Mouse (Mus musculus): ENCODE results near the gene Gmpr2. TPM values are rescaled to one million over a fixed set of nuclear protein-coding genes. Genes with fewer than 3 reads are reported as not detected.

Gmpr2 gene
- total RNA-seq, 1 experiment from 2014 or later = 33.1 TPM

DNA sequence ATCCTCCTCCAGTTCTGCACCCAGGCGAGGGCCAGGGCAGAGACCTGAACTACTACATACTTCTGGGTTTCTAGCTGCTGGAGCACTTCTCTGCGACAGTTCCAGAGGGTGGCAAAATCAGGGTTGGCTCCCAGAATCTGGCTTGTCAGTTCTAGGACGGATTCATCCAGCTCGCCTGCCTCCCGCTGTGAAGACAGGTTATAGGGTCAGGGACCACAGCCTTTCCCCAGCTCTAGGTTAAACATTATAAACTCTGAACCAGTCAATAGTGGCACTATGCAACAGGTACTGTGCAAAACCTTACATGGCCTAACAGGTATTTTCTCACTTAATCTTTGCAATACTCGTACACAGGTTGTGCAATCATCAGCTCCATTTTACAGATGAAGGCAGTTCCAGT lies 49.3 kb downstream of the Gmpr2 start:
- no peak for ATAC-seq (replicated peaks; ENCODE audit: insufficient number of reproducible peaks, low FRiP score, low TSS enrichment, poor library complexity, severe bottlenecking)

DNA sequence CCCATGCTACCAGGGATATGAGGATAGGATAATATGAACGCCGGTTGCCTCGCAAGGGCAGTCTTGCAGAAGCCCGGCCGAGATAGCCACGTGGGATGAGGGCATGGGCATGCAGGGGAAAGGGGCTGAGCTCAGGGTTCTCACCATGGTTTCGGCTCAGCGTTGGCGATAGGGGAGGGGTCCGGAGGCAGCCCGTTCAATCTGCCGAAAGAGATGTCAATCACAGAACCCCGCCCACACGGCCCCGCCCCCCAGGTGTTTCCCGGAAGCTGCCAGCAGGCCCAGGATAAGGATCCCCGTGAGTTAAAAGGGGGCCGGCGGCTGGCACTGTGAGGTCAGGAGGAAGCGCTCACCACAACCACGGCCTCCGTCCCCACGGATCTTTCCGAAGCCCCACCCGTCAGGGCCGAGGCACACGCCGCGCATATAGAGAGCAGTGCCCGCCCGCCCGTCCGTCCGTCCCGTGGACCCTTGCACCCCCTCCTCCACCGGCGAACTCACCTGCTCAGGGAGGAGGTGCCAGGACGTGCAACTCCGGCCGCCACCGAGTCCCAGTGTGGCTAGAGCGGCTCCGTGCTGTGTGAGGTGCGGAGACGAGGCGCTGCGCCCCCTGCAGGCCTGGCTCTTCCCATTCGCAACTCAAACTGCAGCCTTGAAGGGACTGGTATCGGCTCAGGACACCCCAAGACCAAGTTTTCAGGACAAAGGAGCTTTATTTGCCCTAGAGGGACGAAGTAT lies 50.1 kb downstream of the Gmpr2 start, which contains the start of gene Rabggta:
Gene Rabggta, minus strand, starts transcription at position 564 of the 738 bp plus-strand sequence.
- peak; percentile 82 for ATAC-seq (replicated peaks; ENCODE audit: insufficient number of reproducible peaks, low FRiP score, low TSS enrichment, poor library complexity, severe bottlenecking)

DNA sequence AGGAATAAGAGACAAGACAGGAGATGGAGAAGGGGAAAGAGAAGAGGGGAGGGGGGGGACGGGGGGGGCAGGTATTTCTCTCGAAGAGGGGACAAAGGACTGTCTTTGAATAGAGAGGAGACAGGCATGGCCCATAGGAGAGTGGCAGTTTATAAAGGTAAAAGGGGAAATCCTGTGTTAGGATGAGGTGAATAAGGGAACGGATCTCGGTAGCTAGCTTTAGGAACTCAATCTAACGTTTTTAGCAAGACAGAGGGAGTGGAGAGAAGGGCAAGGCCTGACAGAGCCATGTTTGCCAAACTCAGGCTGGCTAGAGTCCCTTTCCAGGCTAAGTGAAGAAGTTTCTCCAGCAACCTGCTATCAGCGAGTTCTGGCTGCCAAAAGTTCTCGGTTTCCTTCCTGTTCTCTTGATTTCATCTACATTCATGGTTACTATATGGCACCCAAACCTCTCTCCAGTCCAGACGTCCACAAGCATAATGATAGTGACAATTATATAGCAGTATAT lies 50.8 kb downstream of the Gmpr2 start:
- no peak for ATAC-seq (replicated peaks; ENCODE audit: insufficient number of reproducible peaks, low FRiP score, low TSS enrichment, poor library complexity, severe bottlenecking)

DNA sequence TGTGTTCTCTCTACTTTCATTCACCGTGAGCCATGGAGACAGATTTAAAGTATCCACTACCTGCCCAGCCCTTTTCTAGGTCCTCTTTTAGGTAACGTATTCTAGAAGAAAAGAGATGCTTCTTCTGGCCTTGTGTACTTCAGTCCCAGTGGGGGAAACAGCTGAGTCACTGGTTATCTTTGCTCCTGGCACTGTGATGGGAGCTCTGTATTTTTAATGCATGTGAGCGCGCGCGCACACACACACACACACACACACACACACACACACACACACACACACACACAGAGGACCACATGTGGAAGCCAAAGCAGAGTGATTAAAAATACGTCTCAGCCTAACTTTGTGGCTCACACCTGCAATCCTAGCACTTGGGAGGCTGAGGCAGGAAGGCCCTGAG lies 51.7 kb downstream of the Gmpr2 start:
- ATAC-seq (replicated peaks; ENCODE audit: insufficient number of reproducible peaks, low FRiP score, low TSS enrichment, poor library complexity, severe bottlenecking) = no peak

DNA sequence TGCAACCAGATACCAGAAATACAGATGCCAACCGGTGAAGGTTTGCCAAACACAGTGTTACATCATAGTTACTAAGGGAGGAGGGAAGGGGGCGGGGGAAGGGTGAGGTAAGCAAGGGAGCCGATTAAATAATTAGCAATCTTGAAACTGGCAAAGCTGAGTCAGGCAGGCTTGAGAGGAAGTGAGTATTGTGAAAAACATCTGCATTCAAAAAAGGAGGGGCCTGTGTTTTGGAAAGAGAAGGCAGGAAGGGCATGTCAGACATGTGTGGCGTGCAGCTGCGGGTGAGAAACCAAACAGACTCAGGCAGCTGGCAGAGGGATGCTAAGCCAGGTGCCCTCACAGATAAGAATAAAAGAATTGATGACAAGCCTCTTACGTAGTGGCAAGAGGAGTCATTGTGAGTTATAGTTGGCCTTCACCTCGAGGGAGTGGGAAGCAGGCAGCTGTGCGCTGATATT lies 52.7 kb downstream of the Gmpr2 start:
- ATAC-seq (replicated peaks; ENCODE audit: insufficient number of reproducible peaks, low FRiP score, low TSS enrichment, poor library complexity, severe bottlenecking) = peak; percentile 82

DNA sequence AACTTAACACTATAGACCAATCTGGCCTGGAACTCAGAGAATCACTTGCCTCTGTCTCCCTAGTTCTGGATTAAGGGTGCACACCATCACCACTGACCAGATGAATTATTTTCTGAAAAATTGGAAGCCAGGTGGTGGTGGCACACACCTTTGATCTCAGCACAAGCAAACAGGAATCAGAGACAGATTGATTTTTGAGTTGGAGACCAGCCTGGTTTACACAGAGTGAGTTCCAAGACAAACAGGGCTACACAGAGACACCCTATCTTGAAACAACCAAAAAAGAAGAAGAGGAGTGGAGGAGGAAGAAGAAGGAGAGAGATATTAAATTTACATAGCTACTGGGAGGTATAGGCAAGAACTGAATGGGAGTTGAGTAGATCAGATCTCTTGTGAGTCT lies 54.5 kb downstream of the Gmpr2 start:
- no peak for ATAC-seq (replicated peaks; ENCODE audit: insufficient number of reproducible peaks, low FRiP score, low TSS enrichment, poor library complexity, severe bottlenecking)

DNA sequence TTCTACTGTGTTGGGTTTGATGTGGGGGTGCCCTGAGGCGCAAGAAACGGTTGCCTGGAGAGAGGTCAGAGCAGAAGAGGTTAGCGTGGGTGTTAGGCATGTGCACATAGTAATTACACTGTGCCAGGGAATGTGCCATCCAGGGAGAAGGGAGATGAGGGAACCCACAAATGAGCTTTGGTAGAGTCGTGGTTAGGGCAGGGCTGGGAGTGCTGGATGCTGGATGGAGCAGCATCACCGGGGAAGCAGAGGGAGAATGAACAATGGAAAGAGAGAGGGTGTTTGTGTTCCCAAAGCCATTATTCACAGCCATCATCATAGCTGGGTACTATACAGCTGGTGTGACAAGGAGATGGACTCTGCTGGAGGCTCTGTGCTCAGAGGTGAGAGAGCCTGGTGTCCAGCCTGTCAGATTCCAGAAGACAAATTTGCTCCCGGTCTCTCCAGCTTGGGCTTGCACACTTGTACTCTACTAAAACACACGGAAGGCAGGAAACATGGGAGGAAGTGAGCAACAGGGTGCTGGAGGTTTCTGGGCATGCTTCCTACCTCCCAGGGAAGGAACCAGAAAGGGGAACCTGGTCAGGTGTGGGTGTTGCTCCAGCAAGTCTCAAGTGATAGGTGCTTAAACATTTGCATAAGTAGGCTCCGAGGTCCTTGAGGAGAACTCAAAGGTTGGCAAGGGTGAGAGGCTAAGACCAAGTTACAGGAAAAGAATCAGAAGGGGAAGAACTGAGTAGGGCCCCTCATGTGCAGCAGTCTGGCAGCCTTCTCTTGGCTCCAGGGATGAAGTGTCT lies 56.3 kb downstream of the Gmpr2 start:
- ATAC-seq (replicated peaks; ENCODE audit: insufficient number of reproducible peaks, low FRiP score, low TSS enrichment, poor library complexity, severe bottlenecking) = no peak

Other genes starting within 250 kb of the Gmpr2 start
- 29.7 to 79.0 TPM (median 63.6 TPM) in 3 replicates for gene Dhrs4, start 193.2 kb upstream of the Gmpr2 start, total RNA-seq (2017)
- not detected in 3 replicates for gene Carmil3, start 181.3 kb upstream of the Gmpr2 start, total RNA-seq (2017)
- gene Cpne6, start 161.5 kb upstream of the Gmpr2 start, total RNA-seq (2017) = not detected in 3 replicates
- gene Nrl, start 147.0 kb upstream of the Gmpr2 start, total RNA-seq (2017) = not detected in 3 replicates
- 17.3 to 21.1 TPM (median 18.2 TPM) in 3 replicates for gene Pck2, start 131.7 kb upstream of the Gmpr2 start, total RNA-seq (2017)
- 70.5 to 154 TPM (median 91.7 TPM) in 3 replicates for gene Dcaf11, start 111.9 kb upstream of the Gmpr2 start, total RNA-seq (2017)
- gene A730061H03Rik, start 111.5 kb upstream of the Gmpr2 start, total RNA-seq (2017) = 1.7 to 11.4 TPM in 2 of 3 replicates, not detected in the other
- gene Fitm1, start 96.3 kb upstream of the Gmpr2 start, total RNA-seq (2017) = not detected in 3 replicates
- 318 to 422 TPM (median 336 TPM) in 3 replicates for gene Psme1, start 93.8 kb upstream of the Gmpr2 start, total RNA-seq (2017)
- 10.5 to 13.0 TPM (median 12.1 TPM) in 3 replicates for gene Emc9, start 86.6 kb upstream of the Gmpr2 start, total RNA-seq (2017)
- 275 to 334 TPM (median 300 TPM) in 3 replicates for gene Psme2, start 80.8 kb upstream of the Gmpr2 start, total RNA-seq (2017)
- gene Rnf31, start 80.2 kb upstream of the Gmpr2 start, total RNA-seq (2017) = 25.1 to 38.5 TPM (median 38.4 TPM) in 3 replicates
- 76.6 to 92.0 TPM (median 77.4 TPM) in 3 replicates for gene Irf9, start 68.4 kb upstream of the Gmpr2 start, total RNA-seq (2017)
- gene Rec8, start 53.9 kb upstream of the Gmpr2 start, total RNA-seq (2017) = 3.1 to 4.4 TPM (median 3.4 TPM) in 3 replicates
- 3.7 to 13.4 TPM (median 11.8 TPM) in 3 replicates for gene Ipo4, start 36.0 kb upstream of the Gmpr2 start, total RNA-seq (2017)
- 1.9 to 2.0 TPM in 2 of 3 replicates, not detected in the other for gene Gm49378, start 34.0 kb upstream of the Gmpr2 start, total RNA-seq (2017)
- 49.4 to 58.5 TPM (median 55.5 TPM) in 3 replicates for gene Tm9sf1, start 28.1 kb upstream of the Gmpr2 start, total RNA-seq (2017)
- 0.58 TPM in 1 of 3 replicates, not detected in the others for gene Tssk4, start 21.8 kb upstream of the Gmpr2 start, total RNA-seq (2017)
- 41.8 to 53.9 TPM (median 42.8 TPM) in 3 replicates for gene Mdp1, start 11.4 kb upstream of the Gmpr2 start, total RNA-seq (2017)
- 224 to 272 TPM (median 230 TPM) in 3 replicates for gene Nedd8, start 183 bp downstream of the Gmpr2 start, total RNA-seq (2017)
- 42.6 to 96.3 TPM (median 46.5 TPM) in 3 replicates for gene Tinf2, start 9.9 kb downstream of the Gmpr2 start, total RNA-seq (2017)
- gene Tgm1, start 42.0 kb downstream of the Gmpr2 start, total RNA-seq (2017) = 0.49 to 4.7 TPM (median 1.5 TPM) in 3 replicates
- 19.8 to 29.6 TPM (median 20.8 TPM) in 3 replicates for gene Rabggta, start 50.3 kb downstream of the Gmpr2 start, total RNA-seq (2017)
- gene Dhrs1, start 73.7 kb downstream of the Gmpr2 start, total RNA-seq (2017) = 23.7 to 32.1 TPM (median 30.6 TPM) in 3 replicates
- gene Nop9, start 73.8 kb downstream of the Gmpr2 start, total RNA-seq (2017) = 11.9 to 15.0 TPM (median 13.8 TPM) in 3 replicates
- gene Cideb, start 86.5 kb downstream of the Gmpr2 start, total RNA-seq (2017) = 1.0 to 1.3 TPM in 2 of 3 replicates, not detected in the other
- gene Ltb4r2, start 89.5 kb downstream of the Gmpr2 start, total RNA-seq (2017) = 0.10 to 1.2 TPM (median 0.29 TPM) in 3 replicates
- 14.5 to 27.0 TPM (median 18.8 TPM) in 3 replicates for gene Ltb4r1, start 94.0 kb downstream of the Gmpr2 start, total RNA-seq (2017)
- gene Adcy4, start 112.2 kb downstream of the Gmpr2 start, total RNA-seq (2017) = 2.2 to 4.2 TPM (median 2.5 TPM) in 3 replicates
- 18.7 to 37.5 TPM (median 30.9 TPM) in 3 replicates for gene Ripk3, start 116.9 kb downstream of the Gmpr2 start, total RNA-seq (2017)
- gene Nfatc4, start 151.2 kb downstream of the Gmpr2 start, total RNA-seq (2017) = not detected in 3 replicates
- 0.10 to 0.75 TPM (median 0.49 TPM) in 3 replicates for gene Nynrin, start 182.1 kb downstream of the Gmpr2 start, total RNA-seq (2017)
- gene Cbln3, start 212.5 kb downstream of the Gmpr2 start, total RNA-seq (2017) = 0.38 TPM in 1 of 3 replicates, not detected in the others
- gene Khnyn, start 213.0 kb downstream of the Gmpr2 start, total RNA-seq (2017) = 72.1 to 108 TPM (median 80.9 TPM) in 3 replicates
- 3.1 to 12.3 TPM (median 6.2 TPM) in 3 replicates for gene Sdr39u1, start 228.4 kb downstream of the Gmpr2 start, total RNA-seq (2017)

All from monocyte, adult 5-6 weeks (primary cell).